Mouse (Mus musculus) yolk sac, embryonic 10.5 days (tissue): ENCODE data around the gene Ubr2.
A peak's percentile ranks its signal among the peaks of the same experiment; 100 is the strongest.

Source experiments
- DNase-seq: peaks from one replicate; pipeline ENCODE4 v3.0.0-alpha.2; 2017; ENCODE audit warnings: low spot score

The Ubr2 gene

DNA sequence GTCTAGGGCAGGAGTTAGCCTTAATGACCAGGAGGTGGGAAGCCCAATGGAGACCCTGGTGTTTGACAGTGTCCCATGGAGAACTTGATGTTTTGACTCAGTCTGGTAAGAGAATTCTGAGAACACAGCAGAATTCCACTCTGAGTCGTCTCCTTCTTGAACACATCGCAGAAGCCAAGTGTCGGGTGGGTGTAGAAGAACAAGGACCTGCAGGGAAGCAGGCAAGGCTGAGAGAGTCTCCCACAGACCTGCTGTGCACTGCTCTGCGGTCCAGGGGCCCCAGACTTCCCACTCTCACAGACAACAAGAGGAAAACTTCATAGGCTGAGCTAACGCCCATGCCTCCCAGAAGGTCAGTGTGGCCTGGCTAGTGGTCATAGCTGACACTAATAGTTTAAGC lies 82.6 kb downstream of the Ubr2 start:
- no peak for DNase-seq

DNA sequence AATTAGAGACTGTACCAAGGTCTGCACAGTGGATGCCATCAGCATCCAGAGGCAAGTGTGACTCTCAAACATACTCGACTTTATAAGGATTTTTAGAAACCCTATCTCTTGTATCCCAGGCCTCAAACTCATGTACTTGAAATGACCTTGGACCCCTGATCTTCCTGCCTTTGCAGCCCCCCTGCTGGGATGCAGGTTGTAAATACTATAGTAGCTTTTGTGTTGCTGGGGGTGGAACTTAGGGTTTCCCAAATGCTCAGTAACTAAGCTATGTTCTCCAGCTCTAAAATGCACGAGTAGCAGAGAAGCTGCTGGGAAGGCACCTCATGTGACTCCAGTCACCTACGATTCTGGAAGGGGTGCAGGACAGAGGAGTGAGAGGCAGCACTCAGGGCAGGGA lies 83.4 kb downstream of the Ubr2 start:
- no peak for DNase-seq

DNA sequence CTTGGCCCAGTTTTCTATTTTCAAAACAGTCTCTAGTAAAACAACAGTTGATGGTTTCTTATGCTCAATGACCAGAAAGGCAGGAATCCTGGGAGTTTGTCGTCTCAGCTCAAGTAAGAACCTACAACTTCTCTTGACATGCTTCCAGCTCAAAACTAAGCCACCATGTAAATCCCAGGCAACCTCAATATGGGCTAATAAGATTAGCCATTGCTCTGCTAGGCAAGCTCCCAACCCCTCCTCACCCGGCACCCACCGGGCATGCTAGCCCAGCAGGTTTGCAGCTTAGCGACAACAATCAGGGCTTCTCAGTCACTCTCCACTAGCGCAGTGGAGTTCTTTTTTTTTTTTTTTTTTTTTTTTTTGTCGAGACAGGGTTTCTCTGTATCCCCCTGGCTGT lies 84.2 kb downstream of the Ubr2 start:
- no peak for DNase-seq

DNA sequence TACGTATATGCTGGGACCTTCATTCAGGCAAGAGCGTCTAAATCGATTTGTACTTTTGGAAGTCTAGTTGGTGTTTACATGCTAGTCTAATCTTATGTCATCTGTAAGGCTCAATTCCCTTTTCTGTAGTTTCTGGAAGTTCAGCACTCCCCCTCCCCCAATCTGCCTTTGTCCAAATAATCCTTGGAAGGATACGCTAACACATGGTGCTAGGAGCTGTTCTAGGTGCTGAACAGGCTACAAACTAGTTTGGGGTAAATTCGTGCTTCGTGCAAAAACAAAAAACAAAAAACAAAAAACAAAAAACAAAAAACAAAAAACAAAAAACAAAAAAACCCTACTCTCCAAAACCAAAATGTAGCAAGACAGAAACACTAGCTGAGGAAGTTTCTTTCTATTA lies 89.5 kb downstream of the Ubr2 start:
- DNase-seq: no peak

DNA sequence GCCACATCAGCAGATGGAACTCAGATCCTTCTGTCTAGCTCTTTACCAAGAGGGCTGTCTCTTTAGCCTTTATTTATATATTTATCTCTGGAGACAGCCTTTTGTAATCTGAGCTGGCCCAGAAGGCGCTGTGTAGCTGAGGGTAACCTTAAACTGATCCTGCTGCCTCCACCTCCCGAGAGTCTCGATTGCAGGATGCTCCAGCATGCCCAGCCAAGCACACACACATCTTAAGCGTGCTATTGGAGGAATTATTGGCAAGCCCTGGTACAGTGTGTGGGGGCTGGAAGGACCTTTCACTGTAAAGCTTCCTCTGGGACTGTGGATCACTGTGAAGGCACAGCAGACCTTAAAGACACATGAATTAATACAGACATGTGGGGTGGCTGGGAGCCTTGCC lies 91.4 kb downstream of the Ubr2 start:
- no peak for DNase-seq

DNA sequence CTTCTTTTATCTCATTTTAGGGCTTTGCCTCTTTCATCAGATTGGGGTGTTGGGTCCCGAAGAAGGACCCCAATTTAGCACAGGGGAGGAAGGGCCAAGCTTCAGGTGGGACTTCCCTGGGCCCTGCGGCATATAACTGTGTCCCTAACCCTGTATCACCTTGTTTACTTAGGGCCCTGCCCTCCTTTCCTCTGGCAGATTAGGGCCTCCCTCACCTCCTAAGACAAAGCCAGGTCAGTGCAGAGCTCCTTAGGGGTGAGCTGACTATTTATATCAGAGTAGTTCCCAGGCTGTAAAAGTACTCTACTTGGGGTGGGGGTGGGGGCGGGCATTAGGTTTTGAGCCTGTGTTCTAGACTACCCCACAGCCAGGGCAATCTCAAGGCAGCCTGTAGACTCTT lies 95.2 kb downstream of the Ubr2 start:
- no peak for DNase-seq

DNA sequence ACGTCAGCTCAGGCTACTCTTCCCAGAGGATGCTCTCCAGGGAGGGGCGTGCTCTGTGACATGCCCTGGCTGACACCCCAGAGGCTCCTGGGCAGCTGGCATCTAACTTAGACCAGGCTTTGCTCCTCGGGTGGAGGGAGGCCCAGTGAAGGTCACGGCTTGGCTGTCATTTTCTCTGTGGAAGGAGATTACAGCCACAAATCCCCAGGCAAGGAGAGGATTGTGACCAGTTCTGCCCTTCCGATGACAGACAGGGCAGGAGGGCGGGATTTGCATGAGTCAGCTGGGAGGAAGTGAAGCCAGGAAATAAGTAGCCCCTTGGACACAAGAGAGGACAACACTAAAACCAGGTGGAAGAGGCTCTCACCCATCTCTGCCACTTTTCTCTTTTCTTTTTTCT lies 98.0 kb downstream of the Ubr2 start:
- no peak for DNase-seq

DNA sequence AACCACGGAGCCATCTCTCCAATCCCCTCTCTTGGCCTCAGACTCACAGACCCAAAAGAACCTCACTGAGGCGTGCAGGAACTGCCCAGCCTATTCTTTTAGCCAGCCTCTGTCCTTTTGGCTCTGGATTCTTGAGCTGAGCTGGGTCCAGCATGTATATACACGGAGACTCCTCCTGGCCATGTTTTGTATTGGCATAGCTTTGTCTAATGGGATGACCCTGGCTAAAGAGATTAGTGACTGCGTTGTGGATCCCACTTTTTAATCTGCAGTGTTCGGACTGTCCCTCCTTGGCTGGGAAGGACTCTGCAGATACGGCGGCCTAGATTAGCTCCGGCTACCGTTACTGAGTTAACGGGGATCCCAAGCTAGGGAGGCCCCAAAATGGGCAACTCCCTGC lies 100.2 kb downstream of the Ubr2 start, which contains the start of gene Prph2:
TSS of gene Prph2 (plus strand) at position 274 of the 400 bp plus-strand sequence.
- no peak for DNase-seq

DNA sequence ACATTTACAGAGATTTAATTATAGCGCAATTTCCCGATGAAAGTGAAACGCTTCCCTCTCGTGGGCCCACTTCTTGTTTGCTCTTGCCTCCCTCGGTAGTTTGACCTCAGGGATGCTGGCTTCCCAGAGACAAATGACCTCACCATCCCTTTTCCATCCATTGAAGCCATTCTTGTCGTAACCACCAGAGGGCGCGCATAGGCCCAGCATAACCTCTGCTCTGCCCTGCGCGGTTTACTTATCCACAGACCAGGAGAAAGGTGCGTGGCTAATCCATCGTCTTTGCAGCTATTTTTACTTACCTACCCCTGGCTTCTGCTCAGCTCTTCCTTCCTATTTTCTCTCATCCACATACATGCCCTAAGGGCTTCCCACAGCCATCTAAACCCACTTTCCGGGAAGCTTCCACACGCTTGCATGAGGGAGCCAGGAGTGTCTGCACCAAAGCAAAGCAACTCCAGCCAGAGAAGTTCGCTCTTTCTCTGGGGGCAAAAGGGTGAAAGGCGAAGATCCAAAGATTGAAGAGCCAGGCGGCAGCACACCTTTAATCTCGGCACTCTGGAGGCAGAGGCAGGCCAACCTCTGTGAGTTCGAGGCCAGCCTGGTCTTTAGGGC lies 106.4 kb downstream of the Ubr2 start:
- peak; percentile 72 for DNase-seq

DNA sequence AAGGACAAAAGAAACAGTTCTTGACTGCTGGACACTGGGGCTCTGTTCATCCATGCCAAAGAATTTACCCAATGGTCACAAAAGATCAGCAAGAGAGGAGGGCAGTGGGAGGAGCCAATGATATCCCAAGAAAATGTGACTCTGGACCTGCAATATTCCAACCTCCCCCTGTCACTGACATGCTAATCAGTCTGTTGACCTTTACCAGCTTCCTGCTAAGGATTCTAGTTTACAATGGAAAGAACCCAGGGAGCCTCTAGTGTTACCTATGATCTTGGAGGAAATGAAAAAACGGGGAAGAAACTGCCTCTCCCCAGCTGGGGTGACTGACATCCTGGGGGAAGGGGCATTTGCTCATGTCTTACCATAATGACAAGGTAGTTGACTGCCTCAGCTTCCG lies 109.4 kb downstream of the Ubr2 start:
- no peak for DNase-seq

DNA sequence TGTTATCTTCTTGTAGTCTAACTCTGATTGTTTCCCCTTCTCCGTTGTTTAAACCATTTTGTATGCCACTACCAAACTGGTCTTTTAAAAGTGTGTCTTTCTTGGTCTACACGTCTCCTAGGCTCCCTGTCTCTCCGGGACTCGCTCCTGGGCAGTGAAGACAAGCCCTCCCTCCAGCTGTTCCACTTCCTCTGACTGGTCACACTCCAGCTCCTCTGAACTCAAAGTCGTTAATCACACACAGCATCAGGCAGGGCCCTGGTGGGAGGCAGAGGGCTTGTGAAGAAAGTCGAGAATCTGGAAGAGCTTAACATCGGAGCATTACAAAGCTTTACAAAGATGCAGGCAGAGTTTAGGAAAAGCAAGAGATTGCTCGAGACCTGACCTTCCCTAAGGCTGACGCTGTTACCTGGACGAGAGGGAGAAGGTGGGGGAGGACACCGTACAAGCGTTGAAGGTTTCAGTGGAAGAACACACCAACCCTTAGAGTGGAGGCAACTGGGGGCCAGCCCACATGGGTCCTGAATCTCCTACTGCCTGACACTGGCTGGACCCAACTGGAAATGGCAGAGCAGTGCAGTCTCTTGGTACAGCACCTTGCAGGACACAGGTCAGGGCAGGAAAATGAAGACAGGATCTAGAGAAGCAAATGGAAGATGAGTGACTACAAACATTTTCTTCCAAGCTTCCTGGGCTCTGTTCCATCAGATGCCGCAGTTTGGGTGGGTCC lies 113.0 kb downstream of the Ubr2 start:
- DNase-seq: no peak

DNA sequence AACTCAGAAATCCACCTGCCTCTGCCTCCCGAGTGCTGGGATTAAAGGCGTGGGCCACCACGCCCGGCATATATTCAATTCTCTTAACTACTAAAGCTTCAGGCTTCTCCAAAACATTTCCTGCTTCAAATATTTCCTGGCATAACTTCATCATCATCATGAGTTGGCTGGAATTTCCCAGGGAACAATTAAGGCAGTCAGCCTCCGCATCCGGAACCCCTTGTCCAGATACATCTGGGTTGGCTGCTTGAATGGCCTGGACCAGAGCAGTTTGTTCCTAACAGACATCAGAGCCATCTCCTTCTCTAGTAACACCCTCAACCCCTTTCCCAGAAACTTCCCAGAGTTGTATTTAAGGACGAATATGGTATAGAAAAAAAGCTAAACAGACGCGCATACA lies 114.9 kb downstream of the Ubr2 start:
- no peak for DNase-seq

DNA sequence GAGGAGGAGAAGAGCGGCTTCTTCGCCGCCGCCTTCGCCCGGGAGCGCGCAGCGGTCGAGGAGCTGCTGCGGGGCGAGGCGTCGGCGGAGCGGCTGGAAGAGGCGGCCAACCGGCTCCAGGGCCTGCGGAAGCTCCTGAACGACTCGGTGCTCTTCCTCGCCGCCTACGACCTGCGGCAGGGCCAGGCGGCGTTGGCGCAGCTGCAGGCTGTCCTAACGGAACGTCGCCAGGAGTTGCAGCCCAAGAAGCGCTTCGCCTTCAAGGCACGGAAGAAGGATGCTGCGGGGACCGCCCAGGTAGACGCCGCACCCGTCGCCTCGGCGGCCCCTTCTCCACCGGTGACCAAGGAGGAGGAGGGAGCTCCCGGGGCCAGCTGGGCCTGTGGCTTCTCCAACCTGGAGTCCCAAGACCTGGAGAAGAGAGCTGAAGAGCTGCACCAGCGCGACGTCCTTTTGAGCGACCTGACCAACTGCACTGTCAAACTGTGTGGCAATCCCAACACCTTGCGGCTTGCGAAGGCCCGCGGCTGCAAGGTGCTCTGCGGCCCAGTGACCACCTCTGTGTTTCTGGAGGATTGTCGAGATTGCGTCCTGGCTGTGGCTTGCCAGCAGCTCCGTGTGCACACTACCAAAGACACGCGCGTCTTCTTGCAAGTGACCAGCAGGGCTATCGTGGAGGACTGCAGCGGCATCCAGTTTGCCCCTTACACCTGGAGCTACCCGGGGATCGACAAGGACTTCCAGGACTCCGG lies 119.3 kb downstream of the Ubr2 start:
- DNase-seq: peak; percentile 40

DNA sequence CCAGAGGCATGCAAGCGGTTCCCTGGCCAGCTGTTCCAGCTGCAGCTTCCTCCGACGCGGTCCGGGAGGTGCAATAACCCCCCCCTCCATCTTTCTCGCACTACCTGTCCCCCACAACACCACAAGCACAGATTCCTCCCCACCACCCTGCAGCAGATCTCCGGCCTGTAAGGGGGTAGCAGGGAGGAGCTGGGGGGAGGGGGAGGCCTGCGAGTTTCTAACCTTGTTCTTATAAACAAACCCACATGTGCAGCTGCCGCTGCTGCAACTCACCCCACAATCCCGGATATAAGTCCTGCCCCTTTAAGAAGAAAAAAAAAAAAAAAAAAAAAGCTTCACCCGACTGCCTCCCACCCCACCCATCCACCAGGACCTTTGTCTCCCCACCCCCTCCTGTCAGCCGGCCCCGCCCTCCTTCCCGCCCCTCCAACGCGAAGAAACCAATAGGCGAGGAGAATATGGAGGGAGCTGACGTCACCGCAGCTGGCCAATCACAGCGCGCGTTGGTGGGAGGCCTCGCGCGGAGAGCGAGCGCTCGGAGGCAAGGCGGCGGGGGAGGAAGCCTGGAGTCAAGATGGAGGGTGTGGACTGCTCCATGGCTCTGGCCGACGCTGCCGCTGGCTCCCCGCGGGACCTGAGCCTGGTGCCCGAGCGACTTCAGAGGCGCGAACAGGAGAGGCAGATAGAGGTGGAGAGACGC lies 120.1 kb downstream of the Ubr2 start, which contains the start of gene Tbcc:
TSS of gene Tbcc (plus strand) at position 569 of the 700 bp plus-strand sequence.
- peak; percentile 99 for DNase-seq

DNA sequence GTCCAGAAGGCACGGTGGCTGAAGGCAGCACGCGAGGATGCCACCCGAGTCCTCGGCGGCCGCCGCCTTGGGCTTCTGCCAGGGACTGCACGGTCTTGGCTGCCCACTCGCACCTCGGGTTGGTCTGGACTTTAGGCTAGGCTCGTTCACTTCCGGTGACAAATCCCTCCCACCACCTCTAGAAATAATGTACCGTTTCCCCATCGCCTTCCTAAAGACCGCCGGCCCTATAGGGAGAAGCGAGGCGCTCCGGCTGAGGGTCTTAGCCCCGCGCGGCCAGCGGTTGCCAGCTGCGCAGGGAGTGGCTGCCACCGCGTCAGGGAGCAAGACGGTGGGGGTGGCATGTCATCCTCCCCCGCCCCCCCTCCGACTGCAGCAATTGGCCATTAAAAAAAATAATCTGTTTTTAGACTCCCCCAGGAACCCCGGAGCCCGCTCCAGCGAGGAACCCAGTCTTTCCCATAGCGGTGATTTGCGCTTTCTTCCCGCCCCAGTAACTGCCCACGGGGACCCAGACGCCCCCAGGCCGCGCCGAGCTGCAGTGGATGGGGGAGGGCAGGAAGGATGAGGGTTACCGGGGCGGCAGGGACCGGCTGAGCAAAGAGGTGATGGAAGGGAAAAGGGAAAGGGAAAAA lies 120.8 kb downstream of the Ubr2 start:
- peak; percentile 79 for DNase-seq

DNA sequence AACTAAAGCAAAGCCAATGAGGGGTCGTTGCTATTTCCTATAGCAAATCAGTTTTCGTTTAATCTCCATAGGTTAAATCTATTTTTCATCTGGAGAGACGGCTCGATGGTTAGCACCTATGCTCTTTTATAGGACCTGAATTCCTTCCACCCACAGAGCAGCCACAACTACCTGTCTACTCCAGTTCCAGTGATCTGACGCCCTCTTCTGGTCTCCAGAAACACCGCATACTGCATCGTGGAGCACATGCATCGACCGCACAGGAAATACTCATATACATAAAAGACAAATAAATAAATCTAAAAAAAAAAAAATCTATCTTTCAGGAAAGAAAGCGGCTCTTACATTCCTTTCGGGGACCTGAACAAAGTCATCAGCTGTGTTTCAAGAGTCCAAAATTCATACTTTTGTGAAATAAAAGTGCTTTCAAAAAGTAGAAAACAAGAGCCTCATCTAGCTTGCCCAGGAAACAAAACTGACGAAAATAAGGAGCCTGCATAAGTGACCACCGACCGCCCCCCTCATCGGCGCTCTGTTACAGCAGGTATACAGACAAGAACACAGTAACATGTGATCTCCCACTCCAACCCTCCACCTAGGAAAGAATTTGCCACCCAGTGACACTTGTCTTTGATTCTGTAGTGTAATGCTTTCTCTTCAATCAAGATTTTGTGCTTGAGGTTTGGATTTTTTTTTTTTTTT lies 121.7 kb downstream of the Ubr2 start:
- DNase-seq: peak; percentile 54

DNA sequence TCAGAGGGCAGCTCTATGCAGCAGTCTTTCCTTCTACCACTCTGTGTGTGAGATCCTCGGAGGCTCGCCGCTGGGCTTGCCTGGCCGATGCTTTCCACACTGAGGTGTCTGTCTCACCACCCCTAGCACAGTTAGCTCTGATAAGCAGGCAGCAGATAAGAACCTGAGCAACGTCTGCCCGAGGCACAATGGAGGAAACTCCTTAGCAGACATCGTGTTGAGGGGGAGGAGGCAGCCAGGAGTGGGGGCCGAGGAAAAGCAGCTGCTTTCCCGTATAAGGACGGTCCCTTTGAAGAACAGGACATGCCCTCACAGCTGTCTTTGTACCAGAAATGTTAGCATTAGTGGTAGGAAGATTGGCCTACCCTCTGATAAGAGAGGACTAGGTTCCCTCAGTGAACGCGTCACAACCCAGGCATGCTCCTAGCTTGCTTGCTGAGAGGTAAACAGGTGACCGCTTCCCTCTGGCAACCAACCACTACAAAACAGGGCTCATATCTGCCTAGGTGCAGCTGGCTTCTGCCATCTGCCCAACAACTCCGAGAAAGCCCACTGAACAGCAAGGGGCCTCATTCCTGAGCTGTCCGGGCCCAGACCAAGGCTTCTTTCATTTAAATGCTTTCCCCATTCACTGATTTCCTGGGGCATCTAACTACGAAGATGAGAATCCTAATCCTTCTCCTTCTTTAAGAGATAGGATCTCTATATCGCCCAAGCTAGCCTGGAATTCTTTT lies 124.3 kb downstream of the Ubr2 start:
- peak; percentile 54 for DNase-seq

DNA sequence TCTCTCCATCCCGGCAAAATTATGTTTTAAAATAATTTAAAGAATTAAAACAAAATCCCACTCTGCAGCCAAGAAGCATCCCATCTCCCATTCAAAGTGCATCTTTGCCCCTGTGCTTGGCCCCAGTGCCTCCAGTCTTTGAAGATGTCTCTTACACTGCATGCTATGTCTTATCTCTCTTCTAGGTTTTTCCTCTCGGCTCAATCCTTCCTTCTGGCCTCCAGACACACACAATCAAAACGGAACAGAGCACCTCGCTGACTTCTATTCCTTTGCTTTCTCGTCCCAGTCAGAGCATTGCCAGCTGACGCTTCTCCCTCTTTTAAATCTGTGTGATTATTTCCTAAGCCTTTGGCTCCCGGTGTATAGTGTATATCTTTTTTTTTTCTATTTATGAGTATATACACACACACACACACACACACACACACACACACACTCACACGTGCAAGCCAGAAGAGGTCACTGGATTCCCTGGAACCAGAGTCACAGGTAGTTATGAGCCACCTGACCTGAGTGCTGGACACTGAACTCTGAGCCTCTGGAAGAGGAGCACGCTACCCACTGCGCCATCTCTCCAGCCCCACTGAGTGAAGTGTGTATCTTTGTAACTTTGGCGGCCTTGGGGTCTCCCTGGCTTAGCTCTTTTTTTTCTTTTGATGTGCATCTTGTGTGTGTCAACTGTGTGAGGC lies 125.0 kb downstream of the Ubr2 start:
- peak; percentile 27 for DNase-seq

DNA sequence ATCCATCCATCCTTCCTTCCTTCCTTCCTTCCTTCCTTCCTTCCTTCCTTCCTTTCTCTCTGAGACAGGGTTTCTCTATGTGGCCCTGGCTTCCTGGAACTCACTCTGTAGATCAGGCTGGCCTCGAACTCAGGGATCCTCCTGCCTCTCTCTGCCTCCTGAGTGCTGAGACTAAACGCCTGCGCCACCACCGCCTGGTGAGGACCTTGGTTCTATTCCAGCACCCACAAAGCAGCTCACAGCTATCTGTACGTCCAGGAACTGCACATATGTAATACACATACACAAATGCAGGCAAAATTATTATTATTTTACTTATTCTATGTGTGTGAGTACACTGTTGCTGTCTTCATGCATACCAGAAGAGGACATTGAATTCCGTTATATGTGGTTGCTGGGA lies 125.6 kb downstream of the Ubr2 start:
- no peak for DNase-seq

DNA sequence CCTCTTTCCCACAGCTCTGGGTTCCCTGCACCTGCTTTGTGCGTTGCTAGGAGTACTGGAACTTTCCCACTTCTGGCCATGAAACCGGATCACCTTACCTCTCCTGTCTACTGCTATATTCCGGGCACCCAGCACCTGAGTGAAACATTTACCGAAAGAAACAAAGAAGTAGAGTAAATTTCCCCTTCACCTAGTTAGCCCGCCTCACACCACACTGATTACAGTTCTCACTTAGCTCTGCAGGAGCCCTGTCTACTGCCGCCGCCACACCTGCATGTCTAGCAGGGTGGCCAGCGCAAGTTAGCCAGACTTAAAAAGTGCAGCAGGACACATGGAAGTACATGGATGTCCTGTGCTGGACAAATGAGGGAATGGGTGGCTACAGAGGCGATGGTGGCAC lies 127.2 kb downstream of the Ubr2 start:
- DNase-seq: no peak
